Mouse (Mus musculus): ENCODE measurements around the gene Slc1a2.

The Slc1a2 gene

DNA sequence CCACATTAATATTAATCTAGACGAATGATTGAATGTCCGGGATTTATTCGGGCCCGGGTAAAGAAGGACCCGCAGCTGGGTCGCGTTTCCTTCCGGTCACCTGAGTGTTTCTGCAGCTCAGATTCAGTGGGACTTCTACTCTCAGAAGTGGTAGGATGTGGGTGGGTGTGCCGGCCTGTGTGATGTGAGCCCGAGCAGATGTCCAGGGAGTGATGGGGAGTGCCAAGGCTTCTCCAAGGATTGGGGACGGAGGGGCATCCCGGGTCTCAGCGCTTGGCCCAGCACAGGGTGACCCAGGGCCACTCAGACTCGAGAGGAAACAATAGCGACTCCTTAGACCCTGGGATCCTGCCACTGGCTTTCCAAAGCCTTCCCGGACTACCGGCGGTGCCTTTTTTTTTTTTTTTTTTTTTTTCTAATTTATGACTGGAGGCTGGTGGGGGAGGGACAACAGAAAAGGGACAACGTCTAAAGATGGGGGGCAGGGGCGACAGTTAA, at the start of gene Slc1a2:
TSS of gene Slc1a2 (plus strand) at position 497 of the 498 bp plus-strand sequence.
- no peak for DNase-seq

DNA sequence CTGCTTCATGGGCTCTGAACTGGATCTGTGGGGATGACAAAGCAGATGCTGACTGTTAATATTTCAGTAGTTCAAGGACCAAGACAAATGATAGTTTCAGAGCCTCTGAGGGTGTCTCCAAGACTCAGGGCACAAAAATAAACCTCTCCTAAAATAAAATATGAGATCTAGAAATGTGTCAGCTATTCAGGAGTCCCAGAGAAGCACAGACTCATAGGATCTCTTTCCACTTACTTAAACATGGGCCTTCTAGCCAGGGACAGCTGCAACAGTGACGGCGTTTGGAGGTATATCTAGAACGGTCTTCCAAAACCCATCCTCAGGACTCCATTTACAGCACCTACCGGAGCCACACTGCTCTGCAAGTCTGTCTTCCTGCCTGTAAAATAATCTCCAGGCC, 48.0 kb upstream of the Slc1a2 start:
- DNase-seq, result no peak

DNA sequence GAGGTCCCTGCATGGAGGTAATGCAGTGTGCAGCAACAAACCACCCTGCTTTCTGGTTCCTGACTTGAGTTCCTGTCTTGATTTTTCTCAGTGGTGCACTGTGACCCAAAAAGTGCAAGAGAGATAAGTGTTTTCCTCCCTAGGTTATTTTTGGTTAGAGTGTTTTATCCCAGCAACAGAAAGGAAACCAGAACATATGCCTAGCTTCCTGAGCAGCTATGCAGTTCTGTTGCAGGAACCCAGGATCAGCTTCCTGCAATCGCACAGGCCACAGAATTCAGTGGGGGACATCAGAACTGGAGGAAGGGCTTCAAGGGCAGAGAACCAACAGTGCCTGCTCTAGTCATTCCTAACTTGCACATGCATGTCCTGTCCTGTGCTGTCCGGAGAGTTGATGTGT, 41.8 kb upstream of the Slc1a2 start:
- DNase-seq, result no peak

DNA sequence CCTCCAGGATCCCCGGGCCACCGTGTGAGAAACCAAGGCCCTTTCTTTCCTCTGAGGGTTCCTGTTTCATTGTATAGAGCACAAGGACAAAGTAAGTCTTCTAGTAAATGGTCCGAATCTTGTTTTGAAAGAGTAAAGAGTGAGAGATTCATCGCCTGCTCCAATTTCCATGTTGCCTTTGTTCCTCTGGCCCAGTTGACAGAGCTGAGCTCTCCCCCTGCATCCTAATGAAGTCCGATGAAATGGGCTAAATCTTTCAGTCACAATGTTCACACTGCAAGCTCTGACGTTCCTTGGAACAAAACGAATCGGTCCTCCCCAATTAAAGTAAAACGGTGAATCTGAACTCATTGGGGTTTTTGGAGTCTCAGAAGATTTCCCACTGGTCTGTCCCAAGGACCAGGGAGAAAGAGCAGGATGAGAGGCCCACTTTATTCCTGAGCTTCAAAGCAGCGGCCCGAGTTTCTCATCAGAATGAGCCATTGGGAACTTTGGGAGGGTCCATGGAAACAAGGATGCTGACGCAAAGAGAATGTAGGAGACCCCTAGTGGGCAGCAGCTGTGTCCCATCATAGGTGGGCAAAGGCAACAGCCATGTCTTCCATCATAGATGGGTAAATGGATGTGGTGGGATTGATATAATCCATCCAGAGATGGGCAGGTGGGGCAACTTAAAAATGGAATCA, 37.6 kb upstream of the Slc1a2 start:
- no peak for DNase-seq

DNA sequence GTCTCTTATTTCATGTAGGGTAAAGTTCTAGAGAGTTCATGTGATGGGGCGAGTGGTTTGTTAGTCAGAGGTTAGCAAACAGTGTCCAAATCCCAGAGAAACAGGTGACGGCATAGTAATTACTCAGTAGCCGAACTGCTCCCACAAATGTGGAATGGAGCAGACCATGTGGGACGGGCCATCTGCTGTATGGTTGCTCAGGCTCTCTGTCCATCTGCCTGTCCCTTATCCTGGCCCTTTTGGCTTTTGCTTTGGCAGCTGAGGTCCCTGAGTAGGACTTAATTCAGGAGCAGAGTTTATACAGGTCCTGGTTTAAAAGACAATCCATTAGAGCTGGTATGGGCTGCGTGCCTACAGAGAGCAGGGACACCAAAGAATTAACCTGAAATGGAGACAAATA, 36.3 kb upstream of the Slc1a2 start:
- DNase-seq, result no peak

DNA sequence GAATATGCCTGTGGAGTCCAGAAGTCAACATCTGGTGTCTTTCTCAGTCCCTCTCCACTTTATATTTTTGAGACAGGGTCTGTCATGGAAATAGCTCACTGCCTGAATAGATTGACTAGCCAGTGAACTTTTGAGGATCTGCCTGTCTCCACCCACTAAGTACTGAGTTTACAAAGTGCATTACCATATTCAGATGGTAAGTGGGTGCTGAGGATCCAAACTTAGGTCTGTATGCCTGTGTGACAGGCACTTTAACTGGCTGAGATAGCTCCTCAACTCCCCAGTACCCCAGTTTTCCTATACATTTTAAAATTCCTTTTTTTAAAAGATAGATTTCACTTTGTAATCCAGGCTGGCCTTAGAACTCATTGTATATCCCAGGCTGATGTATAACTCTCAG, 35.5 kb upstream of the Slc1a2 start:
- no peak for DNase-seq

DNA sequence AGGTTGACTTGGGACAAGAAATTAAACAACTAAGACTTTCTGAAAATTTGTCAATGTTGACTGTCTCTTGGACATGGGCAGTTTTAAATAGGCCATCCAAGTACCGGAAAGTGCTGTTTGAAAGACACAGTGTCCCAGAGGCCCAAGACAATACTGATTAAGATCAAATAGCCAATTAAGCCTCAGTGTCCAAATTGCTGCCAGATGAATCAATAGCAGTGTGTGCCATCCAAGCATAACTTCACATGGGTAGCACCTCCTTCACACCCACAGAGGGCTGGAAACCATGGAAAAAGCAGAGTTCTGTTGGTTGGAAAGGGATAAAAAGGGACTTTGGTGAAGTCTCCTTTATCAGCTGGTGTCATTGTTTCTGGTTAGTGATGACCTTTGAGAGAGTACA, 33.9 kb upstream of the Slc1a2 start:
- no peak for DNase-seq

DNA sequence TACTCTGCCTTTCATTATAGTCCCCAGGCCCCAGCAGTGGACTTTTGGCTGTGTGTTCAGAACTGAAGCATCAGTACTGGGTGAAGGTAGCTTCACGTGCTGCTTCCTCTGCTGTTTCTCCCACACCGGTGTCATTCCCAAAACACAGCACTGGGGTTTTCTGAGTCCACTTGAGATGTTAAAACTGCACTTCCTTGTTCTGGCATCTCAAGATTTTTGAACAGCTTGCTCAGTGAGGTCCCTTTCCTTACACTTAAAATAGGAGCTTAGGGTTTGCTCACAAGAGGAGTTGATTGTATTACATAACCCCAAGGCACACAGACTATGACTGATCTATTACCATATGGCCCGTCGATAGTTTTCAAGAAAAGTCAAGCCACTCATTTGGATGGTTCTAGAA, 26.1 kb upstream of the Slc1a2 start:
- DNase-seq, result no peak

DNA sequence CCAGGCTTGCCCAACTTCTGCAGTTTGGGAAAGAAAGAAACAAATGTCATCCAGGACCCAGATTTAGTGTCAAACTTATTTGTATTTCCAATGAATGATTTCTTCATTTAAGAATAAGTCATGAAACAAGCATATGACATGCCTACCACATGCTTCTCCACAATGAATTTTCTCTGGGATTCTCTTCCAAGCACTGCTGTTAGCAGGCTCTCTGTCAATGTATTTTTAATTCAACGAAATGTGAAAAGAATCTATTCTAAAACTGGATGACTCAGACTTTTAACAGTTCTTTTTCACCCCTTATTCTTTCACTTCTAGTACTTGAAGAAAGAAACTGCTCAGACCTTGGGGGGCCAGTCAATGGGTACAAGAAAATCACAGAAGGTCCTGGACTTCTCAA, 24.4 kb upstream of the Slc1a2 start:
- no peak for DNase-seq

DNA sequence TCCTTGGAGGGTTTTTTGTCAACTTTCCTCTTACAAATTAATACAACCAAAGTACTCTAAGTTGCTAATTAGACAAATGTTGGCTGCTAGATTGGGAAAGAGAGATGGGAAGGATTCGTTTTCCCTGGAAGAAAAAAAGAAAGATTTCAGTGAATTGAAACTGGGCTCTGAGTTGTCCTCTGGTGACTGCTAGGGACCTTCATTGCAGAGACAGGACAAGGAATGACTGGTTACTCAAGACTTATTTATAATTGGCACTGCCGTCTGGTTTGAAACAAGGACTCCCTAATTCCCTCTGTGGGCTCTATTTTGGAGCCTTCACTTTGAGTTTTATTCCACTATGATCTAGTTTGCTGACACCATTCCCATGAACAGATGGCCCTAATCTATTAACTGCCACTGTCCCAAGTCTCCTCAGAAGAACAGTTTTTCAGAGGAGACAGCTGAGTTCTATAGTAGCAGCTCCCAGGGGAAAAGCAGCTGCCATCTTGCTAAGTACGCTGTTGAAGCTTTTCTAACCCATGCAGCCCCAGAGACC, 22.9 kb upstream of the Slc1a2 start:
- DNase-seq, result no peak

DNA sequence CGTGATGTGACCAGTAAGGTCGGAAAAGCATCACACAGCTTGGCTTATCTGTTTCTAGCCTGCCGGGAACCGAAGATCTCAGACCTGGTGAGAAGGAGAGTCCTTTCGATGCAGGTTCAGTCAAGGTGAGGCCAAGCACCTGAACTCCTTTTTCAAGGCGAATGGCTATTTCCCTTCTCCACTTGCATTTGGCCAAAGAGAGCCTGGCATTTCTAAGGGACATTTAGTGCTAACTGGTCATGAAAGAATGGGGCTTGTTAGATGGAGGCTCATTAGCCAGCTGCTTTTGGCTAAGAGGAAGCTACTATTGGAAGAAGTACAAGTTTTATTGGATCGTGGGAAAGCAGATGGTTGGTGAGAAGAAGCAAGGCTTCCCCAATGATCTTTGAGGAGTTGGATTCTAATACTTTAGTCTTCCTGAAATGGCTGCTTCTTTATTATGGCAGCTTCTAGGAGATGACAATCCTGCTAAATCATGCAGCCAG, 22.3 kb upstream of the Slc1a2 start:
- no peak for DNase-seq

DNA sequence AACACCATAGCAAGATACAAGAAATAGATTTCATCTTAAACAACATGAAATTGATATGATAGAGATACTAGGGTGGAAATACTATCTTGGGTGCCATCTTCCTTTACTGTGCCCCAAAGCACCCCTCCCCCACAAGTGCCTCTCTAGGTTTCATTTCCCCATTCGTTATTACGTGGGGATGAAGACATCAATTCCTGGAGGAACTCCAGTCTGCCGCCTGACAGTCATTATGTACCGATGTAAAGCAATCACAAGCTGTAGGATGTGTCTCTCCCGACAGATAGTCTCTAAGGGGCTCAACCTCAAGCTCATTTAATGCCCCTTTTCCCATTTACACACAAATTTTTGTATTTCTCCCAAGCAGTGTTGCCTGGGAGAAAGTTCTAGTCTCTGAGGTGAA, 20.3 kb upstream of the Slc1a2 start:
- DNase-seq, result no peak

DNA sequence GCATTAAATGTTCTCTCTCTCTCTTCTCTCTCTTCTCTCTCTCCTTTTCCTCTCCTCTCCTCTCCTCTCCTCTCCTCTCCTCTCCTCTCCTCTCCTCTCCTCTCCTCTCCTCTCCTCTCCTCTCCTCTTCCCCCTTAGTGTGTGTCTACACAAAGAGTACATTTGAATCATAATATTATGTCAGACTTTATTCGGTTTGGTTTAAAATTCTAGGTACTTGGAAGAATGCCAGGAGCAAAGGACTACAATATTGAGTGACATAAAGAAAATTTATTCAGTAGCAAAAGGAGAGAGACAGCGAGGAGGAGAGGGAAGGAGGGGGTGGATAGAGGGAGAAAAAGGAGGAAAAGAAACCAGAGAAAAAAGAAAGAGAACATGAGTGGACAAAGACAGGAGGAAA, 19.8 kb upstream of the Slc1a2 start:
- DNase-seq, result no peak

DNA sequence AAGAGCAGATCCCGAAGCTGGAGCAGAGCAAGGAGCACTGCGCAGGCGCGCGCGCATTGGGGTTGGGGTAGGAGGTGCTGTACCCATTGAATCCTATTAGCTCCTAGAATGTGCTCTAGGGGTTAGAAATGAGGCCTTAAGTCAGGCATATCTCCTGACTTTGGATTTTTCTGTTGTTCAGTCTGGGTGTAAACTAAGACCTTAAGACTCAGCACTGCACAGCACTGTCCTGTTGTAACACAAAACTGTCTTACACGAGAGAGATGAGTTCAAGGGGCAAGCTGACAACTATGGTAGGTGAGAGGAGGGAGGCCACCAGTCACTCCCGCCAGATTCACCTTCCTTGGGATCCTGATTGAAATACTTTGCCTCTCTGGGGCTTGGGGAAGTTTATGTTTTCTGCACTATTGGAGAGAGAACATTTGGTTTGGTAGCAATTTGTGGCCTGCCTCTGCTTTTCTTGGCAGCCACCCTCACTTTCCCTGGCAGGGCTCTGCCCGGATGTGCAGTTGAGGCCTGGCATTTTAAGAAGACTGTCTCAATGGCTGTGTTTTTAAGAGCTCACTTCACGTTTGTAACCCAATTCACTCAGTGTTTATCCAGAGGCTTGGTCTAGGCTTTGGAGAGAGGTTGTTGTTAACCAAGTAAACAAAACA, 9.5 kb upstream of the Slc1a2 start:
- DNase-seq, result no peak

DNA sequence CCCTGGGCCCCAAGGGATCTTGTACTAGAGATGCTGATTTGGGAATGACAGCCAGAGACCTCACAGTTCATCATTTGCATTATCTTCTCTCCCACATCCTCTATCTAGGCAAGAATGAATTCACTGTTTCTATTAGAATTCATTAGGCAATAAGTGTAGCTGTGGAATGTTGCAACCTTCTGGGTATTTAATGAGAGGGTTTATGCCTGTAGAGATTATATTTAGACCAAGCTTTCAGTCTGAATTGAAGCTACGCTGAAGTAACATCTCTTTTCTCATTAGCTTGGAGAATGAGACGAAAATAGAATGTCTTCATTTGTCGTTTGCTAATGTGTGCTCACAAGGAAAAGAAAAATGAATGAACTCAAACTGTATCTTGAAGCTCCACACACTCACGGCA, 8.1 kb upstream of the Slc1a2 start:
- DNase-seq, result no peak

DNA sequence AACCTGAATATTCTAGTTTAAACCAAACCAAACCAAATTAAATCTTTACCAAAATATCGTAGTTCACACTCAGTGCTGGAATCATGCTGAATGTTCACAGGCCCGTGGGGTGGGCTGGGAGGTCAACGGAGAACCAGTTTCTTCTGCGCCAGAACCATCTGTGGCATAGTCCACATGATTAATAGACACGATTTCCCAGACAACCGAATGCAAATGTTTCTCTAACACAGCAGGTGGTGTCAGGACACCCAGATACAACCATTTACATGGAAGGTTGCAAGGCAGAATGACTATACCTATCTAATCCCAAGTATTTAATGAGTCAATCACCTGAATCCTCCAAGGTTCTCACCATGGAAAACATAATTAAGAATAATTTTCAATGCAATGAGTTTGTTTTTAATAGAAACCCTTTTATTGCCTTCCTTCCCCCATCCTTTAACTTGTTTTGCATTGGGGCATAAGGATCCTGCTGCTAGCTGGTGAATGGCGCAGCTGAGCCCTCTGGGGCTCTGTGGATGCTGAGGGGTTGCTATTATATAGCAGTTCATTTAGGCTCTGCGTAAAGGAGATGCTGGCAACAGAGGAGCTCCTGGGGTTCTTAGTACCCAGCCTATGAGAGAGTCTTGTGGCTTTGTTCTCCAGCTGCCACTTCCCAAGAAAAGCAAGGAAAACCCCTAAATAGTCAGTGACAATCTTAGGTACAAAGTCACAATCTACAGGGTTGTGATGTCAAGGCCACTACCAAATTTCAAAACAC, 2.3 kb upstream of the Slc1a2 start:
- no peak for DNase-seq

DNA sequence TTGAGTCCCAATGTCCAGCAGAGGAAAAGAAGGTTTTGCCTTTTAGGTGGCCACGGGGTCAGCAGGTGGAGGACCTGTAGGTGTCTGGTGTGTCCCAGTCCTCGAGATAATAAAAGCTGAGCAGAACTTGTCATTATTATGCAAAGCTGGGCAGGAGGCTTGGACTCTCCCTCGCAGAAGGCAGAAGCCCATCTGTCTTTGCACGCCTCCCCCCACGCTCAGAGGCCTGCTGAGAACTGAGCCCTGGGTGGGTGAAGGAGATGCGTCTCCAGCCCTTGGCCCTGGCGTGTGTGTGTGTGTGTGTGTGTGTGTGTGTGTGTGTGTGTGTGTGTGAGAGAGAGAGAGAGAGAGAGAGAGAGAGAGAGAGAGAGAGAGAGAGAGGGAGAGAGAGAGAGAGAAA, 733 bp upstream of the Slc1a2 start:
- no peak for DNase-seq

DNA sequence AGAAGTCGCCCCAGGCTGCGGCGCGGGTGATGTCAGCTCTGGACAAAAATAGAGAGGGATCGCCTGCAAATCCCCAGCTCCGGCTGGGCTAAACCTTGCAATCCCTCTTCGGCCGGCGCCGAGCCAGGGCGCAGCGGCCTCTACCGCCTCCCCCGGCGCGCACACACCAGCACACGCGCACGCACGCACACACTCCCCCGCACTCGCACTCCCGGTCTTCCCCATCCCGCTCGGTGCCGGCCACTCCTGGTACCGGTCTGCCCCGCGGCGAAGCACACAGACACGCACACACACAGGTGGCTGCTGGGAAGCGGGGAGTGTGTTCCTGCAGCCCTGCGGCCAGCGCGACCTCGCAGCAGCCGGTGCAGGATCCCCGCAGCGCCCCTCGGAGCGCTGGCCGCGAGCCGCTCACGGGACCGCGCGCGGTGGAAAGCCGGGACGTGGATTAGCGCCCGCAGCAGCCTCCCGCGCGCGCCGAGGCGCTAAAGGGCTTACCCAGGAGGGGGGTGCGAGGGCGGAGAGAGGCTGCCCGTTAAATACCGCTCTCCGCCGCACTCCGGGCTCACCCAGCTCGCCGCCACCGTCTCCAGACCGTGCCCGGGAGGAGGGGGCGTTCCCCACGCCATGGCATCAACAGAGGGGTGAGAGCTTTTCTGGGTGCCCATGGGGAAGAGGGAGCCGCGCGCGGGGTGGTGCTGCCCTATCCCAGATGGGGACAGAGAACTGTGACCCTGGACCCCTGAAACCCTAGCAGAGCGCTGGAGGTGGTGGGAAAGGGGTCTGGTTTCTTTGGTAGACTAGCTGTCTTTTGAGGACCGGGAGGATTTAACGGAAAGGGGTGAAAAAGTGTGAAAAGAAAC, 432 bp downstream of the Slc1a2 start:
- no peak for DNase-seq

DNA sequence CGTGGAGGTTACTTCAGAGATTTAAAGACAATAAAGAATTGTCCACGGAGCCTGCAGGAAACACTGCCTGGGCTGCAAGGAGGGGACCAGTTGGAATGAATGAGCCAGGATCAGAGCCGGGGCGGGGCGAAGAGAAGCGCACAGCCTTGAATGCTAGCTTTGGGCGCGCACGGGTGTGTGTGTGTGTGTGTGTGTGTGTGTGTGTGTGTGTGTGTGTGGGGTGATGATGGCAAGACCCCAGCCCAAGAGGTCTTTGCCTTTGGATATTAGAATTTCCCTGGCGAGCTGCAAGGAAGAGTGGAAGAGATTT, 1.0 kb downstream of the Slc1a2 start:
- no peak for DNase-seq

DNA sequence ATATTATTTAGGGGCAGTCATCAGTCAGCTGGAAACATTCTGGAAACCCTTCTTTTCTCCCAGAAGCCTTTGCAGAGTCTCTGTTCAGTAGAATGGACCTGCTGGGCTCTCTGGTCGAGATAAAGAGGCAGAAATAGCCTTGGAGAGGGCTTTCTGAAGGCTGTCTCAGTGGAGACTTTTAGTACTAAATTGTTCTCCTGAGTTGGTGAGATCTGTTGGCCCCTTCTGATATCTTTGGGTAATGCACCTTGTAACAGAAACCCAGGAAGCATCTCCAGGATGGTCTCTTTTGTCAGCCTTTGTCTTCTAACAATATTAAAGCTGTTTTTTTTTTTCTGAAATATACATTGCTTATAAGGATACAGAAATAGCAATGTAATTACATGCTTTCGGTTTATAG, 2.6 kb downstream of the Slc1a2 start:
- DNase-seq, result no peak

DNA sequence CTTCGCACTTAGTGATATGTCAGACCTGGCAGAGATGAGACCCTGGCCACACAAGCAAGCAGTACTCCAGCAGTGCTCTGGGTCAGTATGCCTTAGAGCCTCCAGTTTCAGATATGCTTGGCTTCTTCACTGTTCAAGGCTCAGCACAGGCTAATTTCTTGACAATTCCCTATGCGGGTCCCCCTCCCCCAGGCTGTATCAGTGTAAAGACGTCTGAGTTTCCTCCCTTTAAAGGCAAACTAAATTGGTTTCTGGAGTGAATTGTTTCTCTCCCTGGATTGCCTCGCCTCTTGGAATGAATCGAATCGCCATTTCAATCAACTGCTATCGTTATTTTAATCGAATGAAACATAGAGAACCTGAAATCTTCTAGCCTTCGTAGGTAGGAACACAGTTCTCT, 4.5 kb downstream of the Slc1a2 start:
- no peak for DNase-seq

DNA sequence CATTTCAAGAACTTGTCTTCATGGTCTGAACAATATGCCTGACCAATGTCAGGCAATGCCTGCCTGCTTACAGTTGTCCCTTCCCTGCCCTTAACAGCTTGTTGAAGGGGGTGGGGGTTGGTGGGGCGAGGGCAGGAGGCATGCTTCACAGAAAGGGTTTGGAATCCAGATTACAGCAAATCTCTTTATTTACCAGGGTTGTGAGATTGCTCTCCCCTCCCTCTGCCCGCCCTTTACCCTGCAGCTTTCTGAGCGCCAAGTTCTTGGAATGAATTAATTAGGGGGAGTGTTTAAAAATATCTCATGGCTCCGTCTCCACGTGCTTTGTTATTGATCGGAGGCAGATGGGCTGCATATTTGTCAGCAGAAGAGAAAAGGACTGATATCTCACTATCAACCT, 4.9 kb downstream of the Slc1a2 start:
- no peak for DNase-seq

DNA sequence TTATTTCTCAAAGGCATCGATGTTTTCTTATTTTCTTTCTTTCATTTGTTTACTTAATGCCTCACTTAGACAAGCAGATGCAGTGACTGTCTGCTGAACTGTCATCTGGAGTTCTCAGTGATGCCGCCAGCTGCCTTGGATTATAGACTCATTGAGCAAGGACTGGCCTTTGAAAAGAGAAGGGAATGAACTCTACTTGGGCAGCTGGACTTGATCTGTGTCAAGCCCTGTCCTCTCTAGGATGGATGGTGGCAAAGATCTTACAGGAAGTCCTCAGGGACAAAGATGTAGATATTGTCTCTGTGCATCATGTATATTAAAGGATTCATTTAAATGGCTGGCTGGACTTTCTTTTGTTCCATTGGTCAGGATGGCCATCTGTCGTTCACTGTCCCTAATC, 5.4 kb downstream of the Slc1a2 start:
- no peak for DNase-seq
